Mouse (Mus musculus): ENCODE data around the gene Olfr1427. TPM values are rescaled to one million over a fixed set of nuclear protein-coding genes. Genes with fewer than 3 reads are reported as not detected.

The Olfr1427 gene
- polyA plus RNA-seq (2015; fragmentation: Nextera tagmentation; extraction: Ambion mirVana), result not detected in 2 replicates

GRCm38 (mm10) chr19:12103234-12103633 lies at the start of gene Olfr1427:
Gene Olfr1427, minus strand, starts transcription at chr19:12103334.

GRCm38 (mm10) chr19:12123103-12123502 lies 20.0 kb upstream of the Olfr1427 start, which contains the start of gene Olfr76:
Gene Olfr76, minus strand, starts transcription at chr19:12123203.

GRCm38 (mm10) chr19:12115797-12116196 lies 12.7 kb upstream of the Olfr1427 start, which contains the start of gene Olfr1428:
Gene Olfr1428, minus strand, starts transcription at chr19:12115897.

GRCm38 (mm10) chr19:12091913-12092312 lies 11.2 kb downstream of the Olfr1427 start, which contains the start of gene Olfr1426:
Gene Olfr1426, minus strand, starts transcription at chr19:12092013.

GRCm38 (mm10) chr19:12077631-12078030 lies 25.5 kb downstream of the Olfr1427 start, which contains the start of gene Olfr1425:
Gene Olfr1425, minus strand, starts transcription at chr19:12077731.

GRCm38 (mm10) chr19:12062582-12062981 lies 40.6 kb downstream of the Olfr1427 start, which contains the start of gene Olfr1424:
Gene Olfr1424, minus strand, starts transcription at chr19:12062682.

Other genes starting within 250 kb of the Olfr1427 start
- not detected in 2 replicates for gene Olfr1418, start 242.3 kb downstream of the Olfr1427 start, polyA plus RNA-seq (2015; fragmentation: Nextera tagmentation; extraction: Ambion mirVana)
- not detected in 2 replicates for gene Olfr1419, start 228.2 kb downstream of the Olfr1427 start, polyA plus RNA-seq (2015; fragmentation: Nextera tagmentation; extraction: Ambion mirVana)
- 0.08 TPM in 1 of 2 replicates, not detected in the other for gene Olfr1420, start 216.8 kb downstream of the Olfr1427 start, polyA plus RNA-seq (2015; fragmentation: Nextera tagmentation; extraction: Ambion mirVana)
- 10.0 and 11.3 TPM in 2 replicates for gene Patl1, start 190.9 kb downstream of the Olfr1427 start, polyA plus RNA-seq (2015; fragmentation: Nextera tagmentation; extraction: Ambion mirVana)
- gene Osbp, start 137.4 kb downstream of the Olfr1427 start, polyA plus RNA-seq (2015; fragmentation: Nextera tagmentation; extraction: Ambion mirVana), result 5.6 and 6.3 TPM in 2 replicates
- gene Olfr1423, start 62.0 kb downstream of the Olfr1427 start, polyA plus RNA-seq (2015; fragmentation: Nextera tagmentation; extraction: Ambion mirVana), result not detected in 2 replicates
- gene Olfr1424, start 40.7 kb downstream of the Olfr1427 start, polyA plus RNA-seq (2015; fragmentation: Nextera tagmentation; extraction: Ambion mirVana), result not detected in 2 replicates
- gene Olfr1425, start 25.6 kb downstream of the Olfr1427 start, polyA plus RNA-seq (2015; fragmentation: Nextera tagmentation; extraction: Ambion mirVana), result not detected in 2 replicates
- not detected in 2 replicates for gene Olfr1426, start 11.3 kb downstream of the Olfr1427 start, polyA plus RNA-seq (2015; fragmentation: Nextera tagmentation; extraction: Ambion mirVana)
- gene Olfr1428, start 12.6 kb upstream of the Olfr1427 start, polyA plus RNA-seq (2015; fragmentation: Nextera tagmentation; extraction: Ambion mirVana), result not detected in 2 replicates
- gene Olfr76, start 19.9 kb upstream of the Olfr1427 start, polyA plus RNA-seq (2015; fragmentation: Nextera tagmentation; extraction: Ambion mirVana), result not detected in 2 replicates
- not detected in 2 replicates for gene Olfr1555-ps1, start 66.8 kb upstream of the Olfr1427 start, polyA plus RNA-seq (2015; fragmentation: Nextera tagmentation; extraction: Ambion mirVana)
- gene Olfr1431, start 97.3 kb upstream of the Olfr1427 start, polyA plus RNA-seq (2015; fragmentation: Nextera tagmentation; extraction: Ambion mirVana), result not detected in 2 replicates
- not detected in 2 replicates for gene Olfr1432, start 129.3 kb upstream of the Olfr1427 start, polyA plus RNA-seq (2015; fragmentation: Nextera tagmentation; extraction: Ambion mirVana)
- gene Olfr262, start 138.3 kb upstream of the Olfr1427 start, polyA plus RNA-seq (2015; fragmentation: Nextera tagmentation; extraction: Ambion mirVana), result not detected in 2 replicates
- not detected in 2 replicates for gene Olfr235, start 157.7 kb upstream of the Olfr1427 start, polyA plus RNA-seq (2015; fragmentation: Nextera tagmentation; extraction: Ambion mirVana)
- gene Olfr1434, start 176.5 kb upstream of the Olfr1427 start, polyA plus RNA-seq (2015; fragmentation: Nextera tagmentation; extraction: Ambion mirVana), result not detected in 2 replicates
- gene Olfr1436, start 195.8 kb upstream of the Olfr1427 start, polyA plus RNA-seq (2015; fragmentation: Nextera tagmentation; extraction: Ambion mirVana), result not detected in 2 replicates
- gene Olfr1437, start 221.8 kb upstream of the Olfr1427 start, polyA plus RNA-seq (2015; fragmentation: Nextera tagmentation; extraction: Ambion mirVana), result not detected in 2 replicates
- not detected in 2 replicates for gene Olfr1438-ps1, start 232.6 kb upstream of the Olfr1427 start, polyA plus RNA-seq (2015; fragmentation: Nextera tagmentation; extraction: Ambion mirVana)

Measured in skeletal muscle tissue, postnatal 0 days (tissue).